ENCODE assay signal across 14 mouse cellular contexts in genomic region chr4:115642967-115643754, GRCm38 (mm10). TPM values are rescaled to one million over a fixed set of nuclear protein-coding genes. Genes with fewer than 3 reads are reported as not detected.
DNase-seq lines count a peak whose midpoint lies in the region; ATAC-seq lines count a peak whose summit lies in the region.
"Had no signal": no experiment of that assay in that cellular context is flagged by ENCODE, and none has a peak within 500 bp of the region (broad histone marks: within the 10 kb centered on the region; RNA-seq: fewer than 3 reads in every experiment).

No protein-coding gene starts in this region.

- H3K27me3 ChIP-seq in heart, embryonic 16.5 days (ENCODE audit: control insufficient read depth, insufficient read depth, low read length): no peaks in the 10 kb centered on the region
- H3K27me3 ChIP-seq in kidney, embryonic 14.5 days (ENCODE audit: control insufficient read depth, insufficient read depth, low read length): no peaks in the 10 kb centered on the region
- H3K27me3 ChIP-seq: embryonic facial prominence, embryonic 13.5 days had no signal

- H3K4me1 ChIP-seq in heart, embryonic 16.5 days (ENCODE audit: control insufficient read depth, insufficient read depth, low read length): peaks cover 4% of the 10 kb centered on the region; the same call in 1 of the 2 replicates
- H3K4me1 ChIP-seq in kidney, embryonic 14.5 days (ENCODE audit: control insufficient read depth, insufficient read depth, low read length): no peaks in the 10 kb centered on the region
- H3K4me1 ChIP-seq: embryonic facial prominence, embryonic 13.5 days had no signal

- H3K4me2 ChIP-seq in heart, embryonic 16.5 days (ENCODE audit: low read depth, low read length): no peak overlapping the region
- no peak overlapping the region for H3K4me2 ChIP-seq in kidney, embryonic 14.5 days (replicated peaks; ENCODE audit: low read depth, low read length)
- H3K4me2 ChIP-seq: embryonic facial prominence, embryonic 13.5 days had no signal

- no peak overlapping the region for H3K4me3 ChIP-seq in heart, embryonic 16.5 days (ENCODE audit: low read length)
- H3K4me3 ChIP-seq in kidney, embryonic 14.5 days (ENCODE audit: low read length): no peak overlapping the region
- H3K4me3 ChIP-seq: embryonic facial prominence, embryonic 13.5 days had no signal

- H3K9me3 ChIP-seq in heart, embryonic 16.5 days (replicated peaks; ENCODE audit: control insufficient read depth, low read length): no peaks in the 10 kb centered on the region
- H3K9me3 ChIP-seq in kidney, embryonic 14.5 days (ENCODE audit: control insufficient read depth, low read length): no peaks in the 10 kb centered on the region
- H3K9me3 ChIP-seq: embryonic facial prominence, embryonic 13.5 days had no signal

- no peaks in the 10 kb centered on the region for H3K36me3 ChIP-seq in heart, embryonic 16.5 days (ENCODE audit: control insufficient read depth, insufficient read depth)
- H3K36me3 ChIP-seq in kidney, embryonic 14.5 days (ENCODE audit: control insufficient read depth, insufficient read depth, low read length): no peaks in the 10 kb centered on the region
- H3K36me3 ChIP-seq: embryonic facial prominence, embryonic 13.5 days had no signal

- no peak overlapping the region for H3K9ac ChIP-seq in heart, embryonic 16.5 days (ENCODE audit: low read length)
- H3K9ac ChIP-seq in kidney, embryonic 14.5 days (ENCODE audit: low read depth, low read length): no peak overlapping the region
- H3K9ac ChIP-seq: embryonic facial prominence, embryonic 13.5 days had no signal

- 40% methylated on average over 5 of the region's 5 CpGs for WGBS in heart, embryonic 16.5 days
- 52% methylated on average over 5 of the region's 5 CpGs for WGBS in kidney, embryonic 14.5 days

- peak; percentile 46 for ATAC-seq in common myeloid progenitor, adult 5-6 weeks (replicated peaks; ENCODE audit: low read depth, poor library complexity, severe bottlenecking)
- ATAC-seq in heart, embryonic 16.5 days (replicated peaks; ENCODE audit: extremely low read depth, insufficient read depth, low FRiP score): peak; percentile 58
- ATAC-seq in kidney, embryonic 14.5 days (ENCODE audit: low FRiP score, low TSS enrichment): 0 out of 2 replicates have a peak, but pooled peaks have one; percentile 28

- H3K27ac ChIP-seq in heart, embryonic 16.5 days (ENCODE audit: low read length): 0 out of 2 replicates have a peak overlapping the region, but pooled peaks have one; percentile 36
- no peak overlapping the region for H3K27ac ChIP-seq in kidney, embryonic 14.5 days (ENCODE audit: low read depth, low read length)
- H3K27ac ChIP-seq: embryonic facial prominence, embryonic 13.5 days had no signal

- peak; percentile 70 for DNase-seq in lung, postnatal 10 days
- no peak for DNase-seq in urinary bladder, postnatal 4 days (ENCODE audit: low spot score in 2 of 2)
- DNase-seq in testis, postnatal 10 days (ENCODE audit: low spot score): no peak
- no peak for DNase-seq in embryo, embryonic 9.5 days (ENCODE audit: extremely low spot score)
- DNase-seq in cerebellum, postnatal 25 days: no peak

RNA-seq across cellular contexts. Expression of gene Cyp4b1, which starts 4.4 kb away (rescaled TPM):
- 0.14 and 2.9 TPM in 2 replicates for total RNA-seq in common myeloid progenitor, adult 5-6 weeks (2017)
- polyA plus RNA-seq in heart, embryonic 16.5 days (2015; fragmentation: Nextera tagmentation; extraction: Ambion mirVana): 4.0 and 6.4 TPM in 2 replicates
- 1.9 and 3.1 TPM in 2 replicates for polyA plus RNA-seq in kidney, embryonic 14.5 days (2014; fragmentation: Nextera tagmentation; extraction: Ambion mirVana)
- total RNA-seq: ES-E14 had no signal

RNA-seq across cellular contexts. Expression of gene Cyp4a32, which starts 42.4 kb away (rescaled TPM):
- not detected in 2 replicates for total RNA-seq in common myeloid progenitor, adult 5-6 weeks (2017)
- polyA plus RNA-seq in heart, embryonic 16.5 days (2015; fragmentation: Nextera tagmentation; extraction: Ambion mirVana): not detected in 2 replicates
- not detected in 2 replicates for polyA plus RNA-seq in kidney, embryonic 14.5 days (2014; fragmentation: Nextera tagmentation; extraction: Ambion mirVana)
- total RNA-seq: ES-E14; left cerebral cortex, postnatal 25 days had no signal
- polyA plus RNA-seq: embryonic facial prominence, embryonic 13.5 days; neural tube, embryonic 14.5 days; spleen, adult 2 months; urinary bladder, adult 2 months had no signal
